Mouse (Mus musculus) myocyte (in vitro differentiated cells): ENCODE measurements around the gene Cactin.
A peak's percentile ranks its signal among the peaks of the same experiment; 100 is the strongest.

Source experiments
- CEBPB ChIP-seq: IDR thresholded peaks from 2 replicates; pipeline ENCODE4 v1.6.1; 2011; ENCODE audit warnings: mild to moderate bottlenecking, moderate library complexity; ENCODE audit not compliant: poor library complexity, insufficient read depth, severe bottlenecking
- E2F4 ChIP-seq: IDR thresholded peaks from one replicate; pipeline ENCODE4 v1.6.1; 2011; ENCODE audit warnings: mild to moderate bottlenecking, control low read depth, moderate library complexity; ENCODE audit not compliant: insufficient read depth
- MAX ChIP-seq: IDR thresholded peaks from one replicate; pipeline ENCODE4 v1.6.1; 2011; ENCODE audit warnings: low read depth, mild to moderate bottlenecking, control low read depth
- MYOD1 ChIP-seq, 3 experiments: IDR thresholded peaks; one replicate each; pipeline ENCODE4 v1.6.1; 2011; ENCODE audit warnings: control low read depth in 2 of 3, low read depth in 2 of 3, mild to moderate bottlenecking in 2 of 3, moderate library complexity in 1 of 3; ENCODE audit not compliant: insufficient read length in 2 of 3, control insufficient read depth in 1 of 3
- POLR2A ChIP-seq: IDR thresholded peaks from one replicate; pipeline ENCODE4 v1.6.1; 2011; ENCODE audit warnings: low read depth, mild to moderate bottlenecking, control low read depth, moderate library complexity; ENCODE audit not compliant: insufficient read length
- POLR2AphosphoS2 ChIP-seq: IDR thresholded peaks from one replicate; pipeline ENCODE4 v1.6.1; 2011; ENCODE audit warnings: low read depth, control low read depth; ENCODE audit not compliant: insufficient read length
- USF1 ChIP-seq: IDR thresholded peaks from one replicate; pipeline ENCODE4 v1.6.1; 2011; ENCODE audit warnings: low read depth, mild to moderate bottlenecking, control low read depth, moderate library complexity

- TF ChIP-seq POLR2A (no peak), MAX (no peak), E2F4 (no peak), CEBPB (no peak), USF1 (no peak), MYOD1 (IDR thresholded peaks at IDR 0.05; ENCODE audit: control insufficient read depth in 1 of 3, insufficient read length in 2 of 3, low read depth in 2 of 3) (peak in 1 of 3 experiments; percentile 13), POLR2AphosphoS2 (no peak)
Measured at GRCm38 (mm10) chr10:81341333-81341949, 20.5 kb downstream of the Cactin start.
